22 mouse cellular contexts compared by ENCODE assay signal in genomic region chr2:52530521-52530920, GRCm38 (mm10).
A peak's percentile ranks its signal among the peaks of the same experiment; 100 is the strongest.
DNase-seq lines count a peak whose midpoint lies in the region; ATAC-seq and TF ChIP-seq lines count a peak whose summit lies in the region.
"Had no signal": no experiment of that assay in that cellular context is flagged by ENCODE, and none has a peak within 500 bp of the region (broad histone marks: within the 10 kb centered on the region; RNA-seq: fewer than 3 reads in every experiment).

No protein-coding gene starts in this region.

- no peaks in the 10 kb centered on the region for H3K9me3 ChIP-seq in CH12.LX (replicated peaks; ENCODE audit: low read length)
- H3K9me3 ChIP-seq in ES-E14 (ENCODE audit: control insufficient read depth, insufficient read depth, low read depth, low read length): no peaks in the 10 kb centered on the region
- no peaks in the 10 kb centered on the region for H3K9me3 ChIP-seq in heart, embryonic 12.5 days (replicated peaks)
- H3K9me3 ChIP-seq: G1E had no signal

- H3K79me2 ChIP-seq in CH12.LX (replicated peaks; ENCODE audit: control insufficient read depth, extremely low read depth, insufficient read depth, poor library complexity, severe bottlenecking): no peaks in the 10 kb centered on the region

- H3K4me1 ChIP-seq in CH12.LX (ENCODE audit: control insufficient read depth in 1 of 2, insufficient read depth in 2 of 2) (peaks cover 0 to 22% of the 10 kb centered on the region in 2 experiments; a peak in 2 of 4 replicates), ES-E14 (ENCODE audit: control insufficient read depth in 2 of 2, insufficient read depth in 2 of 2, low read length in 2 of 2, poor library complexity in 1 of 2) (no peaks in the 10 kb centered on the region)
- no peaks in the 10 kb centered on the region for H3K4me1 ChIP-seq in heart, embryonic 12.5 days (replicated peaks)

- no peak for TF ChIP-seq POLR2A in CH12.LX (IDR thresholded peaks at IDR 0.05; ENCODE audit: low read depth, low read length)

- no peaks in the 10 kb centered on the region for H3K27me3 ChIP-seq in CH12.LX (replicated peaks)
- H3K27me3 ChIP-seq in heart, embryonic 12.5 days (replicated peaks): 0 out of 2 replicates have a peak, but pooled peaks cover 3% of the 10 kb centered on the region
- H3K27me3 ChIP-seq: Patski had no signal

- H3K4me3 ChIP-seq in CH12.LX (replicated peaks in 1 of 3; ENCODE audit: low read depth in 2 of 3, low read length in 2 of 3, poor library complexity in 1 of 3) (no peak overlapping the region), ES-E14 (ENCODE audit: insufficient read depth in 1 of 2, low read depth in 1 of 2, low read length in 2 of 2, poor library complexity in 1 of 2, severe bottlenecking in 1 of 2) (no peak overlapping the region)
- no peak overlapping the region for H3K4me3 ChIP-seq in heart, embryonic 12.5 days

- dilution Hi-C loops in CH12.LX (cut with MboI; ENCODE audit: extremely low pct_ligation_motif_present, extremely low pct_unique_long_range_greater_than_20kb, low sequenced_read_pairs): no loop called here

- no peak for TF ChIP-seq CTCF in CH12.LX (conservative IDR thresholded peaks at IDR 0.05 in 1 of 2, IDR thresholded peaks at IDR 0.05 in 1 of 2; ENCODE audit: low read depth in 2 of 2, low read length in 2 of 2)

- H3K9ac ChIP-seq in CH12.LX (ENCODE audit: insufficient read depth, low read depth) (no peak overlapping the region), ES-E14 (ENCODE audit: insufficient read depth, low read depth, low read length, poor library complexity, severe bottlenecking) (no peak overlapping the region)
- no peak overlapping the region for H3K9ac ChIP-seq in heart, embryonic 12.5 days

- WGBS in heart, embryonic 12.5 days: 89% methylated on average over 2 of the region's 2 CpGs

- no peak for ATAC-seq in heart, embryonic 12.5 days (ENCODE audit: insufficient number of reproducible peaks, low FRiP score)
- ATAC-seq: activated CD4-positive, CD25-positive, alpha-beta regulatory T cell, adult 4 months; CD4-positive, CD25-positive, alpha-beta regulatory T cell, adult 4 months; Patski had no signal

- H3K36me3 ChIP-seq in CH12.LX (replicated peaks in 1 of 2; ENCODE audit: control insufficient read depth in 1 of 2, insufficient read depth in 1 of 2, low read length in 1 of 2): no peaks in the 10 kb centered on the region
- H3K36me3 ChIP-seq in ES-E14 (ENCODE audit: control insufficient read depth, insufficient read depth, low read length, poor library complexity, severe bottlenecking): no peaks in the 10 kb centered on the region
- H3K36me3 ChIP-seq in heart, embryonic 12.5 days: no peaks in the 10 kb centered on the region
- H3K36me3 ChIP-seq: G1E had no signal

- H3K27ac ChIP-seq in CH12.LX (ENCODE audit: insufficient read depth, low read depth): no peak overlapping the region
- no peak overlapping the region for H3K27ac ChIP-seq in ES-E14 (ENCODE audit: insufficient read depth, low read depth, low read length, poor library complexity, severe bottlenecking)
- no peak overlapping the region for H3K27ac ChIP-seq in heart, embryonic 12.5 days (ENCODE audit: poor library complexity, severe bottlenecking)

- no peak for TF ChIP-seq RAD21 in CH12.LX (IDR thresholded peaks at IDR 0.05; ENCODE audit: low read depth, low read length)

- in situ Hi-C loops in CH12.LX (cut with MboI; ENCODE audit: low pct_ligation_motif_present, low pct_unique_long_range_greater_than_20kb, low sequenced_read_pairs) (no loop called here), ES-E14 (cut with MboI; ENCODE audit: low sequenced_read_pairs in 2 of 2, unreplicated experiment in 2 of 2) (no loop called here)

- TF ChIP-seq EP300 in CH12.LX (IDR thresholded peaks at IDR 0.05; ENCODE audit: low read length): no peak

- H3K4me2 ChIP-seq in CH12.LX (ENCODE audit: insufficient read depth, low read depth, poor library complexity, severe bottlenecking): no peak overlapping the region
- no peak overlapping the region for H3K4me2 ChIP-seq in heart, embryonic 12.5 days

- peak; percentile 52 for DNase-seq in CH12.LX (ENCODE audit: extremely low read depth)
- no peak for DNase-seq in ES-E14 (ENCODE audit: low read depth, low spot score)
- peak; percentile 2 for DNase-seq in yolk sac, embryonic 10.5 days (ENCODE audit: low spot score)
- DNase-seq in heart, postnatal 36 days: no peak
- DNase-seq in heart, adult 9 months (ENCODE audit: low spot score in 2 of 2): no peak
- DNase-seq: adrenal gland, adult 2 months; adrenal gland, adult 8-10 months; adrenal gland, postnatal 10 days; adrenal gland, postnatal 14 days; adrenal gland, postnatal 25 days; adrenal gland, postnatal 36 days; B cell, adult 2 months; cerebellum, adult 11 months; cerebellum, adult 11-12 months; cerebellum, adult 18-20 months; cerebellum, adult 2 months; cerebellum, adult 8-10 months had no signal

- intact Hi-C loops in heart, postnatal 36 days (cut with DNase I): no loop called here

TF ChIP-seq in CH12.LX, 34 proteins besides CTCF, POLR2A, EP300 and RAD21:
- no peak for TF ChIP-seq NRF1 (IDR thresholded peaks at IDR 0.05; ENCODE audit: low read depth, low read length)
- TF ChIP-seq BHLHE40 (IDR thresholded peaks at IDR 0.05; ENCODE audit: low read depth, low read length): peak; percentile 43
- peak; percentile 95 for TF ChIP-seq ZNF384 (IDR thresholded peaks at IDR 0.05; ENCODE audit: low read depth, low read length)
TF ChIP-seq in CH12.LX: peak in this region for 2.

TF ChIP-seq in ES-E14, 5 proteins besides CTCF, POLR2A, EP300 and RAD21:
- peak; percentile 39; the same call in 1 of the 2 replicates for TF ChIP-seq ZNF384 (IDR thresholded peaks at IDR 0.05; ENCODE audit: low read depth, low read length)
- TF ChIP-seq MAFK (IDR thresholded peaks at IDR 0.05; ENCODE audit: insufficient read depth, low read depth, low read length): no peak
- TF ChIP-seq ZC3H11A (IDR thresholded peaks at IDR 0.05; ENCODE audit: borderline replicate concordance, low read depth, low read length): no peak

Comparison
In these comparisons a context has a peak if more than half of its experiments do, and no peak if none do; other contexts are left out.
1. DNase-seq: peak in CH12.LX (single experiment) and yolk sac, embryonic 10.5 days (single experiment); none in ES-E14 (single experiment), heart, postnatal 36 days (0 of 2) and heart, adult 9 months (0 of 2).